Mouse (Mus musculus): ENCODE data around the gene Olfr1371. TPM values are rescaled to one million over a fixed set of nuclear protein-coding genes. Genes with fewer than 3 reads are reported as not detected.
A peak's percentile ranks its signal among the peaks of the same experiment; 100 is the strongest.

Gene Olfr1371
- total and polyA plus RNA-seq, 3 experiments = not detected

DNA sequence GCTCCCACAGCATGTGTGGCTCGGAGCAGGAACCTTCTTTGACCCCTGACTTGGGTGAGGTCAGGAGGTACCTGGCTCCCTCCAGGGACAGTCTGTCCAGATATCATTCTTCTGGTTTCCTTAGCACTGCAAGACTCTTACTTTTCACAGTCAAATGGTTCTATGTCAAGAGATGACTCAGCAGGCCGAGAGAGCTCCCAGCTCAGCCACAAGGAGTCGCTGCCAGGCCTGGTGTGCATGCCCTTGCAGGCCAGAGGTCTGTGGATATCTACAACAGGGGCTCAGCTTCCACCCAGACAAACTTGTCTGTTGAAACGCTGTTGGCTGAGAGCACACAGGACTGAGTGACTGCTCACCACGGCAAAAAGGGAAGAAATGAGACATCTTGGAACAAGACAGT lies 48.1 kb upstream of the Olfr1371 start:
- in situ Hi-C loops (cut with MboI; ENCODE audit: low pct_ligation_motif_present, low pct_unique_long_range_greater_than_20kb, low sequenced_read_pairs) = loop anchor here (5.0 kb wide), 2 partner anchors 35 to 80 kb away; no protein-coding TSS in a partner anchor
- H3K4me1 ChIP-seq (ENCODE audit: control insufficient read depth in 1 of 2, insufficient read depth in 2 of 2) = peaks cover 28 to 69% of the 10 kb centered on the region in 2 experiments

GRCm38 (mm10) chr11:52260878-52261277 lies 47.1 kb upstream of the Olfr1371 start:
- peaks cover 2% of the 10 kb centered on the region for H3K27me3 ChIP-seq (replicated peaks)
- no peaks in the 10 kb centered on the region for H3K79me2 ChIP-seq (replicated peaks; ENCODE audit: control insufficient read depth, extremely low read depth, insufficient read depth, poor library complexity, severe bottlenecking)
- H3K27ac ChIP-seq (ENCODE audit: insufficient read depth, low read depth) = no peak overlapping the region
- peak; percentile 94 for DNase-seq (ENCODE audit: extremely low read depth)
- H3K4me1 ChIP-seq (ENCODE audit: control insufficient read depth in 1 of 2, insufficient read depth in 2 of 2) = peaks cover 21 to 63% of the 10 kb centered on the region in 2 experiments
- H3K9ac ChIP-seq (ENCODE audit: insufficient read depth, low read depth) = no peak overlapping the region
- in situ Hi-C loops (cut with MboI; ENCODE audit: low pct_ligation_motif_present, low pct_unique_long_range_greater_than_20kb, low sequenced_read_pairs) (loop anchor here (5.0 kb wide), 2 partner anchors 36 to 81 kb away; no protein-coding TSS in a partner anchor), dilution Hi-C loops (cut with MboI; ENCODE audit: extremely low pct_ligation_motif_present, extremely low pct_unique_long_range_greater_than_20kb, low sequenced_read_pairs) (no loop called here)
- no peak overlapping the region for H3K4me3 ChIP-seq (replicated peaks in 1 of 3; ENCODE audit: low read depth in 2 of 3, low read length in 2 of 3, poor library complexity in 1 of 3)
- no peak overlapping the region for H3K4me2 ChIP-seq (ENCODE audit: insufficient read depth, low read depth, poor library complexity, severe bottlenecking)
- H3K36me3 ChIP-seq (replicated peaks in 1 of 2; ENCODE audit: control insufficient read depth in 1 of 2, insufficient read depth in 1 of 2, low read length in 1 of 2) = peaks cover 0 to 29% of the 10 kb centered on the region in 2 experiments
- H3K9me3 ChIP-seq (replicated peaks; ENCODE audit: low read length) = no peaks in the 10 kb centered on the region
- no peak for TF ChIP-seq POLR2AphosphoS2 (IDR thresholded peaks at IDR 0.05; ENCODE audit: low read depth, low read length)
- TF ChIP-seq USF2 (conservative IDR thresholded peaks at IDR 0.05; ENCODE audit: low read depth, low read length) = no peak
- peak; percentile 44; the same call in 1 of the 2 replicates for TF ChIP-seq NRF1 (IDR thresholded peaks at IDR 0.05; ENCODE audit: low read depth, low read length)
- TF ChIP-seq PAX5 (IDR thresholded peaks at IDR 0.05; ENCODE audit: low read length) = no peak
- peak; percentile 87 for TF ChIP-seq MAZ (IDR thresholded peaks at IDR 0.05; ENCODE audit: low read depth, low read length)
- TF ChIP-seq NELFE (IDR thresholded peaks at IDR 0.05; ENCODE audit: low read depth, low read length) = no peak
- TF ChIP-seq RAD21 (IDR thresholded peaks at IDR 0.05; ENCODE audit: low read depth, low read length) = no peak
- TF ChIP-seq ZMIZ1 (IDR thresholded peaks at IDR 0.05; ENCODE audit: low read depth, low read length) = no peak
- TF ChIP-seq BHLHE40 (IDR thresholded peaks at IDR 0.05; ENCODE audit: low read depth, low read length) = peak; percentile 94
- peak; percentile 45 for TF ChIP-seq ZNF384 (IDR thresholded peaks at IDR 0.05; ENCODE audit: low read depth, low read length)
- TF ChIP-seq MYC (IDR thresholded peaks at IDR 0.05; ENCODE audit: low read depth, low read length) = peak; percentile 93
- peak; percentile 92 for TF ChIP-seq TCF12 (IDR thresholded peaks at IDR 0.05; ENCODE audit: low read depth, low read length)
- TF ChIP-seq GABPA (IDR thresholded peaks at IDR 0.05; ENCODE audit: insufficient replicate concordance, low read depth, low read length) = no peak
- TF ChIP-seq MAFK (IDR thresholded peaks at IDR 0.05; ENCODE audit: insufficient replicate concordance, low read length) = peak; percentile 99
- peak; percentile 86 for TF ChIP-seq MEF2A (IDR thresholded peaks at IDR 0.05; ENCODE audit: borderline replicate concordance, low read depth, low read length)
- TF ChIP-seq CTCF (conservative IDR thresholded peaks at IDR 0.05 in 1 of 2, IDR thresholded peaks at IDR 0.05 in 1 of 2; ENCODE audit: low read depth in 2 of 2, low read length in 2 of 2) = no peak
- peak; percentile 86 for TF ChIP-seq MAX (IDR thresholded peaks at IDR 0.05; ENCODE audit: low read length)
- TF ChIP-seq UBTF (IDR thresholded peaks at IDR 0.05; ENCODE audit: low read depth, low read length) = 0 out of 2 replicates have a peak, but pooled peaks have one; percentile 26
- TF ChIP-seq JUN (IDR thresholded peaks at IDR 0.05; ENCODE audit: insufficient read depth, low read depth, low read length) = peak; percentile 93
- TF ChIP-seq CHD1 (IDR thresholded peaks at IDR 0.05; ENCODE audit: low read depth, low read length) = 0 out of 2 replicates have a peak, but pooled peaks have one; percentile 42
- peak; percentile 96 for TF ChIP-seq SIN3A (IDR thresholded peaks at IDR 0.05; ENCODE audit: low read length)
- no peak for TF ChIP-seq USF1 (IDR thresholded peaks at IDR 0.05; ENCODE audit: low read depth, low read length)
- peak; percentile 98 for TF ChIP-seq RCOR1 (conservative IDR thresholded peaks at IDR 0.05; ENCODE audit: low read depth, low read length)

More for the DNA sequence above, 48.1 kb upstream of the Olfr1371 start:
- Histone ChIP-seq H3K9ac (ENCODE audit: insufficient read depth, low read depth) (no peak overlapping the region), H3K4me3 (replicated peaks in 1 of 3; ENCODE audit: low read depth in 2 of 3, low read length in 2 of 3, poor library complexity in 1 of 3) (no peak overlapping the region), H3K36me3 (replicated peaks in 1 of 2; ENCODE audit: control insufficient read depth in 1 of 2, insufficient read depth in 1 of 2, low read length in 1 of 2) (peaks cover 0 to 23% of the 10 kb centered on the region in 2 experiments), H3K79me2 (replicated peaks; ENCODE audit: control insufficient read depth, extremely low read depth, insufficient read depth, poor library complexity, severe bottlenecking) (no peaks in the 10 kb centered on the region), H3K27me3 (replicated peaks) (peaks cover 2% of the 10 kb centered on the region), H3K27ac (ENCODE audit: insufficient read depth, low read depth) (no peak overlapping the region), H3K4me2 (ENCODE audit: insufficient read depth, low read depth, poor library complexity, severe bottlenecking) (no peak overlapping the region), H3K9me3 (replicated peaks; ENCODE audit: low read length) (no peaks in the 10 kb centered on the region)
- peak; percentile 91 for DNase-seq (ENCODE audit: extremely low read depth)
- TF ChIP-seq MAFK (IDR thresholded peaks at IDR 0.05; ENCODE audit: insufficient replicate concordance, low read length) = peak; percentile 99
- TF ChIP-seq KAT2A (IDR thresholded peaks at IDR 0.05; ENCODE audit: insufficient replicate concordance, low read length) = no peak
- TF ChIP-seq ZC3H11A (IDR thresholded peaks at IDR 0.05; ENCODE audit: low read depth, low read length) = peak; percentile 76
- TF ChIP-seq JUND (conservative IDR thresholded peaks at IDR 0.05; ENCODE audit: low read depth, low read length) = peak; percentile 91
- TF ChIP-seq EP300 (IDR thresholded peaks at IDR 0.05; ENCODE audit: low read length) = peak; percentile 63; the same call in 1 of the 2 replicates
- no peak for TF ChIP-seq USF1 (IDR thresholded peaks at IDR 0.05; ENCODE audit: low read depth, low read length)
- TF ChIP-seq ZKSCAN1 (IDR thresholded peaks at IDR 0.05; ENCODE audit: borderline replicate concordance, low read depth, low read length) = no peak
- peak; percentile 88 for TF ChIP-seq ETS1 (conservative IDR thresholded peaks at IDR 0.05; ENCODE audit: low read depth, low read length)
- peak; percentile 94 for TF ChIP-seq RAD21 (IDR thresholded peaks at IDR 0.05; ENCODE audit: low read depth, low read length)
- 0 out of 2 replicates have a peak, but pooled peaks have one; percentile 14 for TF ChIP-seq UBTF (IDR thresholded peaks at IDR 0.05; ENCODE audit: low read depth, low read length)
- TF ChIP-seq SMC3 (IDR thresholded peaks at IDR 0.05; ENCODE audit: low read depth, low read length) = peak; percentile 100
- TF ChIP-seq ELF1 (IDR thresholded peaks at IDR 0.05; ENCODE audit: low read depth, low read length) = no peak
- no peak for TF ChIP-seq TBP (conservative IDR thresholded peaks at IDR 0.05; ENCODE audit: low read depth, low read length)
- no peak for TF ChIP-seq MAZ (IDR thresholded peaks at IDR 0.05; ENCODE audit: low read depth, low read length)
- TF ChIP-seq JUN (IDR thresholded peaks at IDR 0.05; ENCODE audit: insufficient read depth, low read depth, low read length) = peak; percentile 88
- TF ChIP-seq MEF2A (IDR thresholded peaks at IDR 0.05; ENCODE audit: borderline replicate concordance, low read depth, low read length) = peak; percentile 79; the same call in 1 of the 2 replicates
- TF ChIP-seq TCF12 (IDR thresholded peaks at IDR 0.05; ENCODE audit: low read depth, low read length) = peak; percentile 70; the same call in 1 of the 2 replicates
- TF ChIP-seq POLR2AphosphoS2 (IDR thresholded peaks at IDR 0.05; ENCODE audit: low read depth, low read length) = no peak
- TF ChIP-seq IRF4 (IDR thresholded peaks at IDR 0.05; ENCODE audit: low read depth, low read length) = peak; percentile 97
- TF ChIP-seq CTCF (conservative IDR thresholded peaks at IDR 0.05 in 1 of 2, IDR thresholded peaks at IDR 0.05 in 1 of 2; ENCODE audit: low read depth in 2 of 2, low read length in 2 of 2) = peak; percentile 61 to 99; a peak in 3 of 4 replicates
- no peak for TF ChIP-seq GABPA (IDR thresholded peaks at IDR 0.05; ENCODE audit: insufficient replicate concordance, low read depth, low read length)
- peak; percentile 79 for TF ChIP-seq BHLHE40 (IDR thresholded peaks at IDR 0.05; ENCODE audit: low read depth, low read length)
- no peak for TF ChIP-seq NELFE (IDR thresholded peaks at IDR 0.05; ENCODE audit: low read depth, low read length)
- dilution Hi-C loops (cut with MboI; ENCODE audit: extremely low pct_ligation_motif_present, extremely low pct_unique_long_range_greater_than_20kb, low sequenced_read_pairs) = no loop called here
